Mouse (Mus musculus) G1E-ER4 (cell line): ENCODE results near the gene Tbca. TPM values are rescaled to one million over a fixed set of nuclear protein-coding genes. Genes with fewer than 3 reads are reported as not detected.

ENCODE experiments used
- GATA1 ChIP-seq: IDR thresholded peaks from one replicate; pipeline ENCODE4 v1.8.0; 2012; ENCODE audit warnings: low read length, inconsistent platforms
- polyA plus RNA-seq: library from polyadenylated mRNA; stranded (reverse); fragments of >175 nt; gene quantifications from 2 replicates; pipeline ENCODE4 v1.2.3, GENCODE M21; 2012

The Tbca gene
- polyA plus RNA-seq, 1 experiment = 6.7 TPM

DNA sequence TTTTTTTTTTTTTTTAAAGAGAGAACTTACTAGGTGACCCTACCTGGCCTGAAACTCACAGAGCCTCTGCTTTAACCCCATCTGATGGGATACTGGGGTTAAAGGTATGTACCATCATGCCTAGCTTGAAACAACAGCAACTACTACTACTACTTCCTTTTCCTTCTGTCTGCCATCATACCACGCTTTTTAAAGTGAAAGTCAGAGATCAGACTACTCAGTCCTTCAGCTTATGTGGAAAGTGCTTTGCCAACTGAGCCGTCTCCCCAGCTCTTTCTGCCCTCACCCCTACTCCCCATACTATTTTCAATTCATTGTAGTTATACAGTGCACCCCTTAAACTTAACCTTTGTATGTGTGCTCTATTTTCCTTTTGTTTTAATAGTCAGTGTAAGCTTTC is 38.3 kb downstream of the Tbca start:
- TF ChIP-seq GATA1 = no peak

DNA sequence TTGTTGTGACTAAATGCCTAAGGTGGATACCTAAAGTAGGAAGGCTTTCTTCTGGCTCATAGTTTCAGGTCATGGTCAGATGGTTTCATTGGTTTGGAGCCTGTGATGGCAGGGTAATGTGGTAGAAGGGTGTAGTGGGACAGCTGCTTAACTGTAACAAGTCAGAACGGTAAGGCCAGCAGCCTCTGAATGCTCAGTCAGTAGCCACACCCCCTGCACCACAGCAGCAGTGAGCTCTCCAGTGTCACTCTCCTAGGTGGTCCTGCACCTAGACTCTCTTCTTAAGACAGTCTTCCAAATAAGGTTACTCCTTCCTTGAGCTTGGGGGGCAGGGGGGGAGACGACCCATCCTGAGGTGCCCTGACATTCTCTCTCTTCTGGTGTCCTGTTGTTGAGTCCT is 39.1 kb downstream of the Tbca start:
- no peak for TF ChIP-seq GATA1

DNA sequence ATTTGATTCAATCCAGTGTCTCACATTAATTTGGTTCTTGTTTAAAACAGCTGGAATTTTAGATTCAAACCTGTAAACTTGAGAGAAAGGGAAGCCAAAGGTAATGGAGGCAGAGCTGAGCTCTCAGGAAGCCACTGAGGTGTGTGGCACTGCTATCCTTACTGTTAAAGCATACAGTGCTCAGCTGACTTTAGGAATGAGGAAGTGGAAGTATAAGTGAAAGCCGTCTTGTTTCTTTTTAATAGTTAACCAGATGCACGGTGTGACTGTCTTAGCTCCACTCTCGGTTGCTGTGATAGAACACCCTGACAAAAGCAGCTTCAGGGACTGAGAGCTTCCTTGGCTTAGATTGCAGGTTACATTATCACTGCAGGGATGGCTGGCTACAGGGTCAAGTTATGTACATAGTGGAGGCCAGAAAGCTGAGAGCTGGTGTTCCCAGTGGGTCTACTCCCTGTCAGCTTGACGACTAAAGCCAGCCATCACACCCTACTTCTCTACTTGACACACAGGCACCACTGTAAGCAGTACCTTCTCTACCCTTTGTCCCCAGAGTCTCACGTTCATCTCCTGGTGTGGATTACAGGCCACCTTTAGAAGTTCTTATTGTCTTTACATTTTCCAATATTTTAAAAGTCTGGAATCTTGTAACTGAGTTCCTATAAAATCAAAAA is 49.5 kb downstream of the Tbca start:
- no peak for TF ChIP-seq GATA1

DNA sequence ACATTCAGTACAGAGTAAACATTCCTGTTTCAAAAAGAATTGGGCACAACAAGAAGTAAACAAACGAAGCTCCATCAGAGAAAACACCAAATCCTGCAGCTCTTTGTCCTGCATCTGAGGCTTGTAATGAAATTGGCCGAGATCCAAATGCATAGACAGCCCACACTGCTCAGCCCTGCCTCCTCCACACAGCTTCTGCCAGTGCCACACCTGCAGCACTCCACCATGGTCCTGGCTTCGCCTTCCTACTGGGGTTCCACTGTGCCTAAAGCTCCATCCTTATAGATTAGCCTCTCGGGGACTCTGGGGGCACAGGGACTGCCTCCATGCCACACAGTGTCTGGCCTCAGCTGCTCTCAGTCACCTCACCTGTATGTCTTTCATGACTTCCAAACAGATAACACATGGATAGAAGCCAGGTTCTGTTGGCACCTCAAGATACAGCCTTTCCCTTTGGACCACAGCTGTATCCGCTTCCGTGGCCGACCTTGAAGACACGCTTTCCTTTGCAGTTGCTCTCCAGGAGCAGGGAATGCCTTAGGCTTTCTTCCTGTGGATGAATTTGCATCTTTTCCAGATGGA is 50.1 kb downstream of the Tbca start:
- TF ChIP-seq GATA1 = no peak

DNA sequence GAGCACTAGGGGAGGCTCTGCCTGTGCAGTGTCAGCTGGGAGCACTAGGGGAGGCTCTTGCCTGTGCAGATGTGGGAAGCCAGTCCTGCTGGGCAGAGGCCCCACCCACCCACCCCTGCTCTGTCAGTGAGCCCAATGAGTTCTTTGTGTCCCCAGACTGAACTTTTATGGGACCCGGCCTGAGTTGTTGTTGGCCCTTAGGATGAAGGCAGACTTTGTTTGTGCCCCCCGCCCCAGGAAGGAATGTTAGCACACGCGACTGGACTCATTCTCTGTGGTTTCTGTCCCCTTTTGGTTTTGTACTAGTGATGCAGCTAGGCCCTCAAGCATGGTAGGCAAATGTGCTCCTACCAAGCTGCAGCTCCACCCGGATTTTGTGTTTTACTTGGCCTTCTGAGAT is 54.5 kb downstream of the Tbca start:
- no peak for TF ChIP-seq GATA1

DNA sequence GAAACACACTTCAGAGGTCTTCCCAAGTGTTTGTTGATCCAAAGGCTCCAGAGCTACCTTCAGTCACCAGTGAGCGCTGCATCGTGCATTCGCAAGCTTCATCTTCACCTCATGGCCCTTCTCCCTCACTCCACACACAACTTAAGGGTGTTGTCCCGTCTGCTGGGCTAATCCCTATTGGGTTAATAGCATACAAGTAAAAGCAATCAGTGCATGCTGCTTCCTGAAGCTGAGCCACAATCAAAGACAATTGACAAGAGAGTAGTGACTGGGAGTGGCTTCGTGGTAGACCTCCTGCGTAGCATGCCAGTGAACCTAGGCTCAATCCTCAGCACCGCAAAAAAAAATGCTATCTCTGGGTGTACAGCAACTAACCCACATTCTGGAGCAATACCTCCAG is 59.2 kb downstream of the Tbca start:
- no peak for TF ChIP-seq GATA1

DNA sequence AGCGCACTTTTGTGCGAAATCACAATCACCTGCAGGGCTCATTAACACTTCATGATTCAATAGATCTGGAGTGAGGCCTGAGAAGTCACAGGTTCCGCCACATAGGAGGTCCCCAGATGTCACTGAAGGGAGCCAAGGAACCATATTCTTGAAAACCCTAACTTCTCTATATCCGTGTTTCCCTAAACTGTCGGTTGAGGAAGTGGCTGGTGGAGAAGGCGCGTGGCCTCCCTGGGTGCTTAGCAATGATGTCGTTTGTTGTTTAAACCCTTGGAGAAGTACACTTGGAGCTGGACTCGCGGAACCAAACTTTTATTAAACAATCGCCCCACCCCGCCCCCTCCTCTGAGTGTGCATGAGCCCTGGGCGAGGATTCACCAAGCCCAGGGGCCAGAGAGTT is 60.6 kb downstream of the Tbca start:
- TF ChIP-seq GATA1 = no peak

DNA sequence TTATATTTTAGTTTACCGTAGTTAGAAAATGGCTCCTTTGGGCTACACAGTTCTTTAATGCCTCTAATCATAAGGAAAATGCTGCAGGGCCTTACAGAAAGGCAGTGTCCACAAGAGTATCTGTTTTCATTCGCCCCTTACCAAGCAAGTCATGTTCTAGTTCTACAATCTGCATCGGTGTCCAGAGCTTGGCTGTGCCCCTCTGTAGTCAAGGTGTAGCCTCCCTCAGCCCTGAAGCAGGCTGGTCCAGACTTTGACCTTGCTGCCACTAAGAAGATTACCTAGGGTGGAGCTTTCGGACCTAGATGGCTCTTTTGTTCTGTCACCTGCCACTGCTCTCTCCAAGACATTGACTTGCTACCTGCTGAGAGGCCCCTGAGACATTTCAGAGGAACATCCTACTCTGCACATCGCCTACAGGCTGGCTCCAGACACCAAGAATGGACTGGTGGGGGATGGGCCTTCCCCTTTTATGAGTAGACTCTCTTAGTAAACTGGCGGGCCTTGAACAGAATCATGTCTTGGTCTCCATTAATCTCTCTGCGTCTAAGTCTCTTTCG is 69.4 kb downstream of the Tbca start:
- no peak for TF ChIP-seq GATA1

DNA sequence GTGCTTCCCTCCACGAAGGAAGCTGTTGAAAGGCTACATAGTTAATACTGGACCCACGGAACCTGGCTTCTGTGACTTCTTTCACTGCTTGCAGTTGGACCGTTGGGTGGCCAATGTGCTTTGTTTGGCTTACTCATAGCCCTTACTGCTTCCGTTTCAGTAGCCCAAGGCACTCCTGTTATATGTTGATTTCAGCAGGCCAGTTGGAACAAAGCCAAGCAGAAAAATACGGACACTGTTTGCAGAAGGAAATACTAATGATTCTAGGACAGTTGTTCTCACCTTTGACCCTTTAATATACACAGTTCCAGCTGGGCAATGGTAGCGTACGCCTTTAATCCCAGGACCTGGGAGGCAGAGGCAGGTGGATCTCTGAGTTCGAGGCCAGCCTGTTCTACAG is 70.5 kb downstream of the Tbca start:
- TF ChIP-seq GATA1 = no peak

DNA sequence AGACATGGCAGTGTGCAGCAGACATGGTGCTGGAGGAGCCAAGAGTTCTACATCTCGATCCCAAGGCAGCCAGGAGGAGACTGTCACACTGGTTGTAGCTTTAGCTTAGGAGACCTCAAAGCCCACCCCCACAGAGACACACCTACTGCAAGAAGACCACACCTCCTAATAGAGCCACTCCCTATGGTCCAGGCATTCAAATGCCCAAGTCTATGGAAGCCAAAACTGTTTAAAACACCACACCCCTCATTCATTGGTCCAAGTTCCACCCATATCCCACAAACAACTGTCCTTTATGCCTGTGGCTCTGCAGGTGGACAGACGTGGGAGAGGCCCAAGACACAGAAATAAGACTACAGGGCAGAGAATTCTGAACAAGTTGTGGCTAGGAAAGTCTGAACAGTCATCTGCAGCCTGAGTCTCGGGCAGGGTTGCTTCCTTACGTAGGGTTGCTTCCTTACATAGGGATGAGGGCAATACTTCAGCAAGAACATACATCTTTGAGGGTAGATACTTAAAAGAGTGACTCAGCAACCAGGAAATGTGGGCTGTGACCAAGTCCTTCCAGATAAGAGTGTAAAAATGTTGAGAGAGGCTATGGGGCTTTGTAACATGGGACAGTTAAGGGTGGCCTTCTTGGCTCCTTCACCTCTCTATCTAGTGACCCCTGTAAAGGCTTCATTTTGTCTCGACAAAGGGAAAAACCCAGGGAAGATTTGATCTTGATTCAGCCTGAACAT is 74.0 kb downstream of the Tbca start:
- TF ChIP-seq GATA1 = no peak

DNA sequence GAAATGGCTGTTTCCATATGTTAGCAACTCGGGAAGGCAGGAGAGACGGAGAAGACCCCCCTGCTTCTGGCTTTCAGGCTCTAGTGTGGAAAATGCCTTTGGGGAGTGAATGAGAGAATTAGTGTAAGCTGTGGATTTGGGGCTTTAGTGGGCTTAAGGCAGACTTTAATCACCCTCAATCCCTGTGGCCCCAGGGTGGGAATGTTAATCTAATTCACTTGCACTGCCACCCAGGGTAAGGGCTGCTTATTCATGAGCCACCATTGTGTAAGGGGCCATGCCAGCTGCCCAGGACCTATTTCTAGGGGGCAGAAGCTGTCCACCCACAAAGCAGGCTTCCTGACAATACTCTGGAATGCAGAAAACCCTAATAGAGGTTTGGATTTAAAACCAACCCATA is 78.2 kb downstream of the Tbca start:
- no peak for TF ChIP-seq GATA1

DNA sequence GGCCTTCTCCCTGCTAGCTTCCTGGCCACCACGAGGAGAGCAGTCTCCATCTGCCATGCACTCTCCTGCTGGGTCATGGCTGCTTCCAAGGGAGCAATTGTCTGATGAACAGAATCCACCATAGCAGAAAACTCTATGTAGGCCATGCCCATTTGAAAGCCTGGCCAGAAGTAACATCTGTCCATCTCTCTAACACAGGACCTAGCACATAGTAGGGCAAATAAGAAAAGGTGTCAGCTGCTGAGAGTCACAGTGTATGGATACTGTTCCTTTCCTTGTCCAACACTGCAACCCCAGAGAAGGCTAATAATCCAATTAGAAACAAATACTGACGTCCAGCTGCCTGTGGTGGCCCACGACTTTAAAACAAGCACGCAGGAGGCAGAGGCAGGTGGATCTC is 79.1 kb downstream of the Tbca start:
- TF ChIP-seq GATA1 = no peak

DNA sequence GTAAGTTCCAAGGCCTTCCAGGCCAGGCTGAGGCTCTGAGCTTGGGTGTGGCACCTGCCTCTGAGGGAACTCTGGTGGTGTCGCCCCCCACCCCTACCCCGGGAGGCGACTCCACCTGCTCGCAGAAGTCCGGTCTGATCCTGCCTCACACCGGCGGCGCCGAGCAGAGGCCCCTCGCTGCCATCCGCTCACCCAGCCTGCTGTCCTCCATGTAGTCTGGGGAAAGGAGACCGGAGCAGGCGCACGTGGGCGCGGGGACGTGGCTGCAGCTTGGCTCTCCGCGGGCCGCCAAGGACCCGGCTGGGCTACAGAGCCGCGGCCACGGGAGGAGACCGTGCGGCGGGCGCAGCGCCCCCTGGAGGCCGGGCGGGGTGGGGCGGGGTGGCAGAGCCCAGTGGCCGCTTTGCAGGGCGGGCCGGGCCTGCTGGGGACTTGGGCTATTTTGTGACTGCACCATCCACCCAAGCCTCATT is 79.8 kb downstream of the Tbca start:
- TF ChIP-seq GATA1 = no peak

DNA sequence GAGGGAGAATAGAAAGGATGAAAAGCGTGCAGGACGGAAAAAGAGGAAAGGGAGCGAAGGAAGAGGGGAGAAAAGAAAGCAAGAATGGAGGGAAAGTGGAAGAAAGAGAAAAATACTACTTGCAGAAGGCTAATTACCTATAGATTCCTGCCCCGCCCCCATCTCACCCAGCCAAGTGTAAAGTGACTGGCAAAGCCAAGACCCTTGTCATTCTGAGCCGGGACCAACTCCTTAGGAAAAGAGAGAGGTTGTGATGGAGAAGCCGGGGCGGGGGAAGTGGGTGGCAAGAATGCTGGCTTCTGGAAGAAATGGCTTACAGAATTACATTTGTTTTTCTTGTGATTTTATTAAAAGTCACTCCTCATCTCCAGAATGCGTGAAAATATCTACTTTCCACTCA is 80.8 kb downstream of the Tbca start:
- TF ChIP-seq GATA1 = no peak

DNA sequence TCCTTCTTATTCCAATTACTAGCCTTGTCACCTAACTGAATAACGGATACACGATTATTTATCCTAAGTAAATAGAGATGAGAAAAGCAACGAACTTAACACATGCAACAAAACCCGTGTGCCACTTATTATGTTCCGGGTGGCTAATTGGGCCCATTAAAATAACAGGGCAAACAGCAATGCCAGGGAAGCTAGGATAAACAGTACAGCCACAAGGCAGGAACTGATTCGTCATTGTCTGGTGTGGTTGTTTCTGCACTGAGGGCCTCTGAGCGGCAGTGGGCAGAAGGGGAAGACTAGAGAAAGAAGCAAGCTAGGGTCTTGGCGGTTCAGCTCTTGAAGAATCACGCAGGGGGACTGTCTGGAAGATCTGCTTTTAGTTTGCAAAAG is 81.4 kb downstream of the Tbca start:
- no peak for TF ChIP-seq GATA1

DNA sequence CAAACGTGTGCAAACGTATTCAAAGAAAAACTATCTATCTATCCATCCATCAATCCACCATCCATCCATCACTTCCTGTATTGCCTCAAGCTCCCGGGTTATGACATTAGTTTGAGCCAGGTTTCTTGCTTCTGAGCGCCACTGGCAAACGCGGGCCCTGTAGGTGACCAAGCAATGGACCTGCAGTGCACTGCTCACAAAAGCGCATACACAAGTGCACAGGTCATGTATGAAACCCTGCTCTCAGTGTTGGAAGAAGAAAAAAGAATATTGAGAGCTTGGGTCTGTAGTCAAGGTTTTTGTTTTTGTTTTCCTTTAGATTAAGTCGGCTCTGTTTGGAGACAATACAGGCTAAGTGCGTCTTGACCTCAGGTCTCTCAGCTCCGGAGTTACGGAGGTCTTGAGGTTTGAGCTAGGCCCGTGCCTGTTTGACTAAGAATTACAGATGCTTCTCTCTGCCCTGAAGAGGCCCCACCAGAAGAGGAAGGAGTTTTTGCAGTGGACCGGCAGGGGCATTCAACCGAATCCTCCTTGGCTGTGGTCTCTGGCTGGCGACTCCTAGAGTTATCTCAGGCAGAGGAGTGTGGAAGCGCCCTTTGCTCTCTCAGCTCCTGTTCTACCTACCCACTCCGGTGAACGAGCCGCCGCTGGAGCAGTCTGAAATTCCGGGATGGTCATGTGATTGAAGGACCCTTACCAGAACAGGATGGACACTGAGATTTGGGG is 81.9 kb downstream of the Tbca start:
- TF ChIP-seq GATA1 = no peak
